Mouse (Mus musculus) testis, adult 2 months (tissue): ENCODE measurements around the gene Cldn34c4. TPM values are rescaled to one million over a fixed set of nuclear protein-coding genes. Genes with fewer than 3 reads are reported as not detected.

Experiments used
- H3K27ac ChIP-seq: fragments of 200-500 bp; 2 replicates; pipeline ENCODE4 v1.5.1; 2012; ENCODE audit warnings: low read depth, low read length; ENCODE audit not compliant: control insufficient read depth, insufficient read depth
- H3K27me3 ChIP-seq: fragments of 200-500 bp; 2 replicates; pipeline ENCODE4 v1.6.1; 2012; ENCODE audit warnings: mild to moderate bottlenecking, low read length, moderate library complexity; ENCODE audit not compliant: control insufficient read depth, insufficient read depth
- H3K36me3 ChIP-seq: fragments of 200-500 bp; 2 replicates; pipeline ENCODE4 v1.6.1; 2012; ENCODE audit warnings: mild to moderate bottlenecking, low read length; ENCODE audit not compliant: control insufficient read depth, insufficient read depth
- H3K4me1 ChIP-seq: fragments of 200-500 bp; 2 replicates; pipeline ENCODE4 v1.6.1; 2012; ENCODE audit warnings: low read length; ENCODE audit not compliant: control insufficient read depth, insufficient read depth
- H3K4me3 ChIP-seq: fragments of 200-500 bp; 2 replicates; pipeline ENCODE4 v1.5.1; 2012; ENCODE audit warnings: low read depth, mild to moderate bottlenecking, low read length, moderate library complexity, mixed read lengths; ENCODE audit not compliant: control insufficient read depth
- CTCF ChIP-seq: fragments of 200-500 bp; IDR thresholded peaks from 2 replicates; pipeline ENCODE4 v1.5.1; 2012; ENCODE audit warnings: low read depth, mild to moderate bottlenecking, inconsistent platforms, low read length, moderate library complexity; ENCODE audit not compliant: control insufficient read depth, insufficient read depth, insufficient replicate concordance
- POLR2A ChIP-seq: fragments of 200-500 bp; IDR thresholded peaks from 2 replicates; pipeline ENCODE4 v1.6.1; 2012; ENCODE audit warnings: low read depth, mild to moderate bottlenecking, inconsistent platforms, low read length, moderate library complexity; ENCODE audit not compliant: control insufficient read depth
- polyA plus RNA-seq: library from polyadenylated mRNA; depleted of rRNA; stranded (reverse); fragments of >200 nt; gene quantifications from 2 replicates; pipeline ENCODE4 v1.2.3, GENCODE M21; 2012; rRNA removed

Gene Cldn34c4
- 40.3 and 72.6 TPM in 2 replicates for polyA plus RNA-seq

GRCm38 (mm10) chrX:127736454-127736853, at the start of gene Cldn34c4:
Gene Cldn34c4 (minus strand): TSS chrX:127736554.
- Histone ChIP-seq H3K27me3 (no peaks in the 10 kb centered on the region), H3K36me3 (no peaks in the 10 kb centered on the region), H3K27ac (peak within 1 kb of the TSS; percentile 72), H3K4me1 (no peaks in the 10 kb centered on the region), H3K4me3 (no peak within 1 kb of the TSS)
- TF ChIP-seq CTCF (no peak), POLR2A (no peak)

- TF ChIP-seq POLR2A (no peak), CTCF (no peak)
- Histone ChIP-seq H3K4me3 (no peak overlapping the region), H3K27ac (no peak overlapping the region), H3K27me3 (no peaks in the 10 kb centered on the region), H3K4me1 (no peaks in the 10 kb centered on the region), H3K36me3 (no peaks in the 10 kb centered on the region)
Observed at GRCm38 (mm10) chrX:127747062-127747461, 10.7 kb upstream of the Cldn34c4 start.
